Mouse (Mus musculus) splenic B cell, adult 2 months (primary cell): ENCODE data around the gene Peli2.
A peak's percentile ranks its signal among the peaks of the same experiment; 100 is the strongest.

Experiments used
- DNase-seq: peaks from one replicate; pipeline ENCODE4 v3.0.0-alpha.2; 2011; ENCODE audit warnings: low read depth, low spot score
- H3K27me3 ChIP-seq: 2 replicates; pipeline ENCODE4 v1.6.1; 2012; ENCODE audit warnings: mild to moderate bottlenecking, low read length, moderate library complexity, mixed read lengths; ENCODE audit not compliant: control insufficient read depth, poor library complexity, insufficient read depth, severe bottlenecking
- H3K36me3 ChIP-seq: 2 replicates; pipeline ENCODE4 v1.6.1; 2012; ENCODE audit warnings: mild to moderate bottlenecking, low read length, moderate library complexity, mixed read lengths; ENCODE audit not compliant: control insufficient read depth, poor library complexity, insufficient read depth, severe bottlenecking

Peli2 gene

DNA sequence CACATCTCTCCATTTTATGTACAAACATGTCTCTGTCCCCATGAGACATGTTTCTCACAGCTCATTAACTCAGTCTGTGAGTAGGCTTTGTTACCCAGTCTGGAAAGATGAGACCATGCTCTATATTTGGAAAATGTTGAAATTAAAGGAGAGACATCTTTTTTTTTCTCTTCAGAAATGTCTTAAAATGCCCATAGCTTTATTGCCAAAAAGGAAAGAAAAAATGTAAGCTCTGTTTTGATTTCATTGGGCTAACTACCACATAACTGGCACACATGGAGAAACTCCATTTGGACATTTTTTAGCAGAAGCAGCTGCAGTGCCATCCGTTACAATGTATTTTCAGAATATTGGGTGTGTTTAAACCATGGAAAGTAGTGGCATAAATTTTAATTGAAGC is 103.6 kb downstream of the Peli2 start:
- H3K27me3 ChIP-seq: no peaks in the 10 kb centered on the region
- DNase-seq: no peak
- H3K36me3 ChIP-seq: no peaks in the 10 kb centered on the region

DNA sequence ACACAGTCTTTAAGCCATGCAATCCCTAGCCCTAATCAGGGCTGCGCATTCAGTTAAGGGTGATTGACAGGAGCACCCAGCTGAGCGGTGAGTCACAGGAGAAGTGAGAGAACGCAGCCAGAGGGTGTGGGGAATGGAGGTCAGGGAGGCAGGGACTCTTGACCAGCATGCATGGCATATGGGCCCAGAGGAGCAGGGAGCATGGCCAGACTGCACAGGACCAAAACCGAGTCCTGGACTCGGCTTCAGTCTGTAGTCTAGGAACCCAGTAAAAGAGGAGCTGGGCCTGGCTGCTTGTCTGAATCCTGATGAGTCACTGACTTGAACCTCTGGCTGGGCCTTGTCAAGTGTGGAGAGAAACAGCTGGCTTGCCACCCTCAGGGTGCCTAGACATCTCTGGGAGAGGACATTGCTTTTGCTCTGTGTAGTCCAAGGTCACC is 104.3 kb downstream of the Peli2 start:
- DNase-seq: no peak

DNA sequence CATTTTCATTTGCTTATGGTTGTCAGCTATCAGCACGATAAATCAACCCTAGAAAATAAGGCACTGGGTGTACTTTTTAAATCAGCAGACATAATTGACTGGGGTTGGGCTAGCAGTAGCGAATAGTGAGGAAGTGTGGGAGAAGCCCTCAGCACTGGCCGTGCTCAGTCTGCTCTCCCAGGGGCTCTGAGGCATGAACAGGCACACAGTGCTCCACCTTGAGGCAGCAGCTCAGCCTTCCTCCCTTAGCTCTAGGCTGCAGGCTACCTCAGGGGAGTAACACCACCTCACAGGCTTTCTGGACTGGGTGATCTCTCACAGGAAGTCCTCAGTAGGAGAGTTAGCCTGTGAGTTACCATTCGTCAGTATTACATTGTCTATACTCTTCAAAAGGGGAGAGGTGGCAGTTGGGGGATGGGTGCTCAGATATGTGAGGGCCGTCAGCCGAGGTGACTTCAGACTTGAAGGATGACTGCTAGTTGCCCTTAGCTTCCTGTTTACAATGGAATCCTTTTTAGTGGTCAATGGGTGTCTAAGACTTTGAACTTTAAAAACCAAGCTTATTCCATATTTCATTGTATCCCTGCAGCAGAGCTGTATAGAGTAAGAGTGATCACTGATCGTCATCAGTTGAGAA is 105.3 kb downstream of the Peli2 start:
- no peaks in the 10 kb centered on the region for H3K27me3 ChIP-seq
- no peaks in the 10 kb centered on the region for H3K36me3 ChIP-seq
- DNase-seq: no peak

More for the DNA sequence above, 104.3 kb downstream of the Peli2 start:
- Histone ChIP-seq H3K36me3 (no peaks in the 10 kb centered on the region), H3K27me3 (no peaks in the 10 kb centered on the region)

DNA sequence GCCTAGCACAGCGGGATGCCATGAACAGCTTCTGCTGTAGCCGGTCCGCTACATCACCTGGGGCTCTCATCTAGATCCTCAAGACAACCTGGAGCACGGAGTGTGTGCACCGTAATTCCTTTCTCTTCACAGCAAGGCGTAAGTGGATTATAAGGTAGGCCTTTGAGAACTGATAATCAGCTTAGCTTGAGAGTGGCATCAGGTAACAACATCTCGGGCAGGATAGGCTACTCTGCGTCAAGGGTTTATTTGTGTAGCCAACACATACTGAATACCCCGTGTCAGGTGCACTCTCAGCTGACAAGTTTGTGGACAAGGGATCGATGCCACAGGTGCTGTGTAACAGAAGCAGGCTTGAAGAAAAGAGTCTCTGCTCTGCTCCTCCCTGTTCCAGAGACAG is 106.1 kb downstream of the Peli2 start:
- no peak for DNase-seq
- Histone ChIP-seq H3K36me3 (no peaks in the 10 kb centered on the region), H3K27me3 (no peaks in the 10 kb centered on the region)

DNA sequence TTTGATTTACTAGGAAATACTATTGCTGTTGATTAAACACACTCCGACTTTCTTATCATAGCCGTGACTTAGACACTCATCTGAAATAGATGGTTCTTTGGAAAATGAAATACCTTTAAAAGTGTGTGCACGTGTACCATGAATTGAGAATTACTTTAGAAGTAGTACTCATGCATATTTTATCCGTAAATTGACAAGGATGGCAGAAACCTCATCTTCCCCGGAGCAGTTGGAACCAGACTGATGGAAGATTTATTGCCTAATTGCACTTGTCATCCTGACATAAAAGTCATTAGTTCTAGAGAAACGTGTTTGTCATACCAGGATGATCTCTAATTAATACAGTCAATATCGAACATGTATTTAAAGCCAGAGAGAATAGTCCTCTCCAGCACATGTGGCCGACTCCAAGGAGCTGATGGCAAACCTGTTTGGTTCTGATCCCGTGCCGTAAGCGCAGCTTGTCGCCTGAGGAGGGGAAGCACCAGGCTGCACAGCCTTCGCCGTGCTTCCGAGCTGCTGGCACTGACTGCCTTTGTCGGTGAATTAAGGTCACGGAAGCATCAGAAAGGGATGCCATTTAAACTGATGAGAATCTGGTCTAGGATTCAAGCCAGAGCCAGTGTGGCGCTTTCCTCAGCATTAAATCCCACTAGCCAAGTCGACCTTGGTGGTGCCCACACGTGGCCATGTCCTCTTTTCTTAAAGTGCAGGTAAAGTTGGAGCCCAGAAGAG is 114.3 kb downstream of the Peli2 start:
- no peaks in the 10 kb centered on the region for H3K27me3 ChIP-seq
- DNase-seq: no peak
- no peaks in the 10 kb centered on the region for H3K36me3 ChIP-seq

DNA sequence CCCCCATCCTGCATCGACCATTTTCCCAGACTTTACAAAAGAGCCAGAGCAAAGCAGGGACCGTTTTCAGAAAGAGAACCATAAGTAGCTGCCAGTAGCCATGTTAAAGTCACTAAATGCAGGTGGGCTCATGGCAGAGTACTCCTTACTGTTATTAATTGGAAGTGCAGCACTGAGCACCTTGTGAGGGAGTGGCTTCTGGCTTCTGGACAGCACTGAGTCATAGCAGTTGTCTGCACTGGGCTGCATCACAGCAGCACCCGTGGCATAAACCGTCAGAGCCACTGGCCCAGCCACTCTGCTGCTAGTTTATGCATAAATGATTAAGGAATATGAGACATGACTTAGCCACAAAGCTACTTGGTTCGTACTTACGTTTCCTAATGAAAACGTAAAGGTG is 120.7 kb downstream of the Peli2 start:
- Histone ChIP-seq H3K36me3 (no peaks in the 10 kb centered on the region), H3K27me3 (no peaks in the 10 kb centered on the region)
- no peak for DNase-seq

DNA sequence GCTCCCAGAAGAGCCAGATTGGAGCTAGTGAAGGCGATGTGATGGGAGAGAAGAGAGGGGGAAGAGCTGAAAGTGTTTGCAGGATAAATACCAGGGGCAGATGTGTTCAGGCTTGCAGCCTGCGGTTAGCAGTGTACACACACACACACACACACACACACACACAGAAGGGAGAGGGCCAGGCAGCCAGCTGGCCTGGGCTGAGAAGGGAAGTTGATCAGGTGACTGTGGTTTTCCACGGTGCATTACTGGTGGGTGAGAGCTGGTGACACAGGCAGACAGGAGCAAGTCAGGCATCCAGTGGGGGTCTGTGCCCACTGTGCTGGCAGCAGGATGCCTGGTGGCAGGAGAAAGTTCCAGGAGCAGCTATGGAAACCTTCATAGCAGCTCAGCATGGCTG is 125.6 kb downstream of the Peli2 start:
- Histone ChIP-seq H3K27me3 (no peaks in the 10 kb centered on the region), H3K36me3 (no peaks in the 10 kb centered on the region)
- DNase-seq: peak; percentile 51

DNA sequence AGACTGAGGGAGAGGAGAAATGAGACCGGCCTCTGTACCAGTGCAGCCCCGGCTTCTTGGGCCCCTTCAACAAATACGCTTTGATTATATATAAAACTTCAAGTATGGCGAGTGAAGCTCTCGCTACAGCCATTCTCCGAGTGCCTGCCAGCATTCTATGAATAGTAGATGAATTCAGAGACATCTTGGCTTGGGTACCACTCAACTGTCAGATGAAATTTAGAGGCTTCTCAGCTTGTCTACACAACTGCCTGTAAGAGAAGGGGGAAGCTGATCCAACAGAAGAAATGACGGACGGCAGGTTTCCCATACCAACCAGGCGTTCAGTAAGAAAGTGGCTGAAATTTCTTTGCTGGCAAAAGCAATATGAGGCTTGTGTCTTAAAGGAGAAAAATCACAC is 126.3 kb downstream of the Peli2 start:
- H3K36me3 ChIP-seq: no peaks in the 10 kb centered on the region
- H3K27me3 ChIP-seq: no peaks in the 10 kb centered on the region
- no peak for DNase-seq

DNA sequence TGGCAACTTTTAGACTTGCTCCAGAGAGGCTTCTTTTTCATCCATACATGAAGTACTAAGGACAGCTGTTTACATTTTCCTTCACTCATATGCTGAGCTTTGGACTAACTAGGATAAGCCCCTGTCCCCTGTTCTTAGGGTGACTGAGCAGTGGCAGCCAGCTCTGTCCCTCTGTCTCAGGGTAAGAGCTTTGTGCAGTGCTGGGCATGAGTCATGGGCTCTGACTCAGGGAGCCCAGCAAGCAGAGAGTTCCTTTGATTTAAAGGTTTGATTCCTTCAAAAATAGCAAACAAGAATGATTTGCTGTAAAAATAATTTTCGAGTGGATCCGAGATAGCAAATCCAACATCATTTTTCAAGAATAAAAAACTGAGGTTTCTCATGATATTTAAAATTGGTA is 128.8 kb downstream of the Peli2 start:
- DNase-seq: no peak
- Histone ChIP-seq H3K36me3 (no peaks in the 10 kb centered on the region), H3K27me3 (no peaks in the 10 kb centered on the region)

DNA sequence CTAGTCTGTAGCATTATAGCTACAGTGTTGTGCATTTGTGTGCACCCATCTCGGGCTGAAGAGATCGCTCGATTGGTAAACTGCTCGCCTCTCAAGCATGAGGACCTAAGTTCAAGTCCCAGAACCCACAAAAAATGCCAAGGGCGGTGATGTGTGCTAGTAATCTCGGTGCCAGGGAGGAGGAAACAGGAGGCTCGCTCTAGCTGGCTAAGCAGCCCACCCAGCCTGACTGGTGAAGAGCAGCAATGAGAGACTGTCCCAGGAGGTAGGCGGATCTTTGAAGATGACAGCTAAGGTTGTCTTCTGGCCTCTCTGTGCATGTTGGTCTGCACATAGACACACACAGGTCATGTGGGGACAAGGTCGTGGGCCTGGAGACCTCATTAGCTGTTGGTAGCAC is 129.3 kb downstream of the Peli2 start:
- Histone ChIP-seq H3K27me3 (no peaks in the 10 kb centered on the region), H3K36me3 (no peaks in the 10 kb centered on the region)
- DNase-seq: no peak

DNA sequence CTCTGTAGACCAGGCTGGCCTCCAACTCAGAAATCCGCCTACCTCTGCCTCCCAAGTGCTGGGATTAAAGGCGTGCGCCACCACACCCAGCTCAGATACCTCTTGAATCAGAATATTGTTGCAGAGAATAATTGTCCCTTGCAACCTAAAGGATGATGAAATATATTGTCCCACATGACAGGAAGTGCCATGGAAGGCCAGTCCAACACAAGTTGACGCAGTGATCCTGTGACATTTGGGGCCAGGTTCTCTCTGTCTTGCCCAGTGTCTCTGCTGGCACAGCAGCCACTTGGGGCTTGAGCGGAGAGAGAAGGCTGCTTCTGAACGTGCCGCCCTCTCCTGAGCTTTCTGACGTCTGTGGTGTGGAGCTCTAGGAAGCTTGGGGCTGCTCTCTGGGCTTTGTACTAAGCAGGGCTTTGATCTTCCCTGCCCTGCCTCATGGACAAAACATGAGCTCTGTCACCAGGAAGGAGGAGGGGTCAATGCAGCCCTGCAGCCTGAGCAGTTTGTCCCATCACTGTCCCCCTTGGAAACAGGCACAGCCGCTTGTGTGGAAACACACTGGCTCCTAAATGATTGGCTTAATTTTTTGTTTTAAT is 130.9 kb downstream of the Peli2 start:
- no peak for DNase-seq
- Histone ChIP-seq H3K36me3 (no peaks in the 10 kb centered on the region), H3K27me3 (no peaks in the 10 kb centered on the region)

DNA sequence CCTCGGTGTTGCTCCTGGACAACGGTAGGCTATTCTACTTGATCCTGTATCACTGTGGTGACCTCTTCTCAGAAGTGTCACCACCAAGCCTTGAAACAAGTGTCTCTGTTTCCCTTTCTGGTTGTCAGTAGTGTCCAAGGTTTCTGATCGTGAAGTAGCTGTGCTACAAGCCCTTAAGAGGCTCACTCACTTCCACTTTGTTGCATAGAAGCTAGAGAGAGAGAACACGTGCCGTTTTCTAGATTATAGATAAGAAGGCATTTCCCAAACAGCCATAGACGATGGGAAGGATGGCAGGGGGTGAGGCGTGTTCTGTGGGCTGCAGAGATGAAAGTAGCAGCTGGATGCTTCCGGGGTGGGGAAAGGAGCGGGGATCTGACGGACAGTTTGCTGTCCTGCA is 132.6 kb downstream of the Peli2 start:
- no peaks in the 10 kb centered on the region for H3K27me3 ChIP-seq
- no peaks in the 10 kb centered on the region for H3K36me3 ChIP-seq
- DNase-seq: no peak

DNA sequence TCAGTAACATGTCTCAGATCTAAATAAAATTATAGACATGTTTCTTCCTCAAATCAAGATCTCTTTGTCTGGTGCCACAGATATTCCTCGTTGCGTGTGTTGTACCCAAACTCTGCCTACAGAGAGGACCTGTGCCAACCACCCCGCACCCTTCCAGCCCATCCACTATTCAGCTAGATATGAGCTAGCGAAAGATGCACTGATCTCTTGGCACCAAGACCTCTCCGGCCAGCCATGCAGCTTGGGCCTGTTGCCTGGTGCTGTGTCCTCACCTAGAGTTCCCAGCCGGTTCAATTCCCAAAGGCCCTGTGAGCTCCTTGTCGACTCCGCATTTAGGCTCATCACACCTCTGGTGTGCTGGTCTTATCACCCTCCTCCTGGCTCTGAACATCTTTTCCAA is 134.1 kb downstream of the Peli2 start:
- DNase-seq: no peak
- H3K27me3 ChIP-seq: no peaks in the 10 kb centered on the region
- H3K36me3 ChIP-seq: no peaks in the 10 kb centered on the region

DNA sequence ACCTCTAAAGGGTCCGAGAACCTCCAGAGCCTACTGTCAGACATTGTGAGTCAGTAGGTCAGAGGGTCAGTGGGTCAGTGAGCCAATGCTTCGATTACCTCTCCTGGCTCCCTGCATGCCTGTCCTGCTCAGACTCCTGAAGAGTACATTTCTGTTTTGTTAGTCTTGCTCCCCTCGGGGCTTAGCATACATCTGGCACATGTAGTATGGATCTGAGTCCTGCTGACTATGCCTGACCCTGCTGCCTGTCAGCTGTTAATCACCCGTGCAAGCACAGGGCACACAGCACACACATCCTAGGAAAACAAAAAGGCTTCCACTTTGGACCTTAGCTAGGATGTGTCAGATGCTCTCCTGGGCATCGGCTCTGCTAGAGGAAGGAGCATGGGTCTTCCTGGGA is 134.7 kb downstream of the Peli2 start:
- no peak for DNase-seq
- no peaks in the 10 kb centered on the region for H3K36me3 ChIP-seq
- H3K27me3 ChIP-seq: no peaks in the 10 kb centered on the region

DNA sequence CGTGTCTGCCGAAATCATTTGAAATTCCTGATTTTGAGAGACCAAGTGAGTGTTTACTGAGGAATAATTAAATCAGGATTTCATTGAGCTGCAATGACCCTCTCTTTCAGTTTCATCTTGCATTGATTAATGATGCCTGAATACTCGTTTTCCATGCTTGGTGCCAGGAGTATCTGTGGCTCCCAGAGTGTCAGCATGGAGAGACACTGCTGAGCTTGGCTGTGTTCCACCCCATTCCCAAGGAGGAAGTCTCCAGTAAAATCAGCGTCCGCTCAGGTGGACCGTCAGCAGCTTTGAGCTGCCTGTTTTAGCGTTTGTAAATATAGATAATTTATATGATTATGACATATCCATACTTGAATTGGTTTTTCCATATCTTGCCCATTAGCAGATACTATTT is 137.1 kb downstream of the Peli2 start:
- Histone ChIP-seq H3K36me3 (no peaks in the 10 kb centered on the region), H3K27me3 (no peaks in the 10 kb centered on the region)
- DNase-seq: no peak
